Mouse (Mus musculus) CH12F3 (cell line): Measurements from ENCODE around the gene Slc46a2.

Experiments
- in situ Hi-C: fragments of 300-500 bp; cut with MboI; formaldehyde crosslinking; loops from 2 replicates; pipeline ENCODE4 v1.14.3; 2020; ENCODE audit warnings: low sequenced_read_pairs

Gene Slc46a2

GRCm38 (mm10) chr4:59891723-59892416 is 23.0 kb downstream of the Slc46a2 start:
- in situ Hi-C loops = no loop called here

GRCm38 (mm10) chr4:59890086-59890600 is 24.7 kb downstream of the Slc46a2 start:
- in situ Hi-C loops = no loop called here

GRCm38 (mm10) chr4:59888014-59888413 is 26.8 kb downstream of the Slc46a2 start:
- in situ Hi-C loops = no loop called here

- in situ Hi-C loops = no loop called here
Observed at GRCm38 (mm10) chr4:59887011-59887410, 27.8 kb downstream of the Slc46a2 start.

- in situ Hi-C loops = no loop called here
Observed at GRCm38 (mm10) chr4:59886281-59886680, 28.6 kb downstream of the Slc46a2 start.

- in situ Hi-C loops = no loop called here
Observed at GRCm38 (mm10) chr4:59884136-59884696, 30.6 kb downstream of the Slc46a2 start.

- in situ Hi-C loops = no loop called here
Observed at GRCm38 (mm10) chr4:59881210-59881609, 33.6 kb downstream of the Slc46a2 start.

GRCm38 (mm10) chr4:59880725-59881124 is 34.1 kb downstream of the Slc46a2 start:
- in situ Hi-C loops = no loop called here

- in situ Hi-C loops = no loop called here
Observed at GRCm38 (mm10) chr4:59879444-59879843, 35.4 kb downstream of the Slc46a2 start.

GRCm38 (mm10) chr4:59878595-59878994 is 36.3 kb downstream of the Slc46a2 start:
- in situ Hi-C loops = no loop called here

GRCm38 (mm10) chr4:59877025-59877424 is 37.8 kb downstream of the Slc46a2 start:
- in situ Hi-C loops = no loop called here

GRCm38 (mm10) chr4:59876570-59876969 is 38.3 kb downstream of the Slc46a2 start:
- in situ Hi-C loops = no loop called here

GRCm38 (mm10) chr4:59873830-59874229 is 41.0 kb downstream of the Slc46a2 start:
- in situ Hi-C loops = loop anchor here (25.0 kb wide), 1 partner anchor 262 kb away; no protein-coding TSS in a partner anchor

GRCm38 (mm10) chr4:59873240-59873639 is 41.6 kb downstream of the Slc46a2 start:
- in situ Hi-C loops = loop anchor here (25.0 kb wide), 1 partner anchor 261 kb away; no protein-coding TSS in a partner anchor

GRCm38 (mm10) chr4:59870859-59871591 is 43.8 kb downstream of the Slc46a2 start:
- in situ Hi-C loops = loop anchor here (25.0 kb wide), 1 partner anchor 259 kb away; no protein-coding TSS in a partner anchor

GRCm38 (mm10) chr4:59870433-59870832 is 44.4 kb downstream of the Slc46a2 start:
- in situ Hi-C loops = loop anchor here (25.0 kb wide), 1 partner anchor 258 kb away; no protein-coding TSS in a partner anchor

- in situ Hi-C loops = loop anchor here (25.0 kb wide), 1 partner anchor 257 kb away; no protein-coding TSS in a partner anchor
Observed at GRCm38 (mm10) chr4:59869488-59870057, 45.3 kb downstream of the Slc46a2 start.

- in situ Hi-C loops = loop anchor here (25.0 kb wide), 1 partner anchor 256 kb away; no protein-coding TSS in a partner anchor
Observed at GRCm38 (mm10) chr4:59868086-59868485, 46.8 kb downstream of the Slc46a2 start.

GRCm38 (mm10) chr4:59863869-59864268 is 51.0 kb downstream of the Slc46a2 start:
- in situ Hi-C loops = loop anchor here (25.0 kb wide), 1 partner anchor 252 kb away; no protein-coding TSS in a partner anchor

- in situ Hi-C loops = loop anchor here (25.0 kb wide), 1 partner anchor 250 kb away; no protein-coding TSS in a partner anchor
Observed at GRCm38 (mm10) chr4:59862335-59862734, 52.5 kb downstream of the Slc46a2 start.

GRCm38 (mm10) chr4:59861871-59862270 is 53.0 kb downstream of the Slc46a2 start:
- in situ Hi-C loops = loop anchor here (25.0 kb wide), 1 partner anchor 250 kb away; no protein-coding TSS in a partner anchor
